Mouse (Mus musculus) forebrain, embryonic 16.5 days (tissue): Measurements from ENCODE around the gene Olfr374. TPM values are rescaled to one million over a fixed set of nuclear protein-coding genes. Genes with fewer than 3 reads are reported as not detected.
"Not testable (repeated sequence)": the region's sequence is repeated elsewhere in the genome, so short reads cannot be mapped to it uniquely, and the experiment has no call there.

Source experiments
- ATAC-seq: fragments of 200-750 bp; cut with Nextera tagmentation; 2 replicates; pipeline ENCODE4 v1.8.0; 2017; ENCODE audit warnings: mild to moderate bottlenecking, moderate library complexity
- H3K27ac ChIP-seq: fragments of 300-500 bp; sonication (generic); 2 replicates; pipeline ENCODE4 v1.5.1; 2014; ENCODE audit warnings: low read length, control low read depth
- H3K27me3 ChIP-seq: fragments of 300-500 bp; sonication (generic); replicated peaks from 2 replicates; pipeline ENCODE4 v1.6.1; 2014; ENCODE audit warnings: low read length; ENCODE audit not compliant: control insufficient read depth, insufficient read depth
- H3K36me3 ChIP-seq: fragments of 300-500 bp; sonication (generic); 2 replicates; pipeline ENCODE4 v1.6.1; 2014; ENCODE audit not compliant: control insufficient read depth, insufficient read depth
- H3K4me1 ChIP-seq: fragments of 300-500 bp; sonication (generic); replicated peaks from 2 replicates; pipeline ENCODE4 v1.6.1; 2014; ENCODE audit warnings: low read length; ENCODE audit not compliant: control insufficient read depth, insufficient read depth
- H3K4me2 ChIP-seq: fragments of 300-500 bp; sonication (generic); 2 replicates; pipeline ENCODE4 v1.6.1; 2014; ENCODE audit warnings: mild to moderate bottlenecking, low read length, control low read depth
- H3K4me3 ChIP-seq: fragments of 300-500 bp; sonication (generic); replicated peaks from 2 replicates; pipeline ENCODE4 v1.5.1; 2014; ENCODE audit warnings: mild to moderate bottlenecking, low read length, control low read depth
- H3K9ac ChIP-seq: fragments of 300-500 bp; sonication (generic); replicated peaks from 2 replicates; pipeline ENCODE4 v1.6.1; 2014; ENCODE audit warnings: low read depth, low read length, control low read depth
- H3K9me3 ChIP-seq: fragments of 300-500 bp; sonication (generic); 2 replicates; pipeline ENCODE4 v1.6.1; 2016; ENCODE audit warnings: low read length; ENCODE audit not compliant: control insufficient read depth
- WGBS: fragments of 180-500 bp; shearing (Covaris S2); extraction: QIAGEN DNeasy Blood & Tissue Kit; methylation state at CpG from one replicate; pipeline ENCODE4 v1.1.7; 2014; 5-methylcytosine and 5-hydroxymethylcytosine counted together
- polyA plus RNA-seq: library from polyadenylated mRNA; unstranded; fragments of >200 nt; fragmentation: Nextera tagmentation; extraction: Ambion mirVana; gene quantifications from 2 replicates; pipeline ENCODE4 v1.2.1, GENCODE M21; 2015

Olfr374 gene
- polyA plus RNA-seq, 1 experiment from 2014 or later = not detected

GRCm38 (mm10) chr8:72110876-72111275 lies 4.0 kb downstream of the Olfr374 start:
- Histone ChIP-seq H3K4me2 (no peak overlapping the region), H3K4me3 (no peak overlapping the region), H3K4me1 (no peaks in the 10 kb centered on the region), H3K27ac (no peak overlapping the region), H3K27me3 (no peaks in the 10 kb centered on the region), H3K9ac (no peak overlapping the region), H3K36me3 (no peaks in the 10 kb centered on the region), H3K9me3 (no peaks in the 10 kb centered on the region)
- 78% methylated on average over 6 of the region's 6 CpGs for WGBS
- no peak for ATAC-seq

- WGBS = 72% methylated on average over 3 of the region's 3 CpGs
- H3K9ac ChIP-seq = no peak overlapping the region
- no peak for ATAC-seq
- H3K27ac ChIP-seq = no peak overlapping the region
- no peak overlapping the region for H3K4me3 ChIP-seq
- H3K9me3 ChIP-seq = no peaks in the 10 kb centered on the region
- no peaks in the 10 kb centered on the region for H3K27me3 ChIP-seq
- H3K36me3 ChIP-seq = no peaks in the 10 kb centered on the region
- no peak overlapping the region for H3K4me2 ChIP-seq
- H3K4me1 ChIP-seq = no peaks in the 10 kb centered on the region
These were observed 5.6 kb downstream of the Olfr374 start for GRCm38 (mm10) chr8:72112486-72112885.

GRCm38 (mm10) chr8:72115202-72115601 lies 8.4 kb downstream of the Olfr374 start:
- Histone ChIP-seq H3K4me1 (no peaks in the 10 kb centered on the region), H3K4me2 (no peak overlapping the region), H3K36me3 (no peaks in the 10 kb centered on the region), H3K9ac (no peak overlapping the region), H3K9me3 (no peaks in the 10 kb centered on the region), H3K27ac (no peak overlapping the region), H3K27me3 (no peaks in the 10 kb centered on the region), H3K4me3 (no peak overlapping the region)
- 91% methylated on average over 2 of the region's 2 CpGs for WGBS
- no peak for ATAC-seq

- no peak overlapping the region for H3K27ac ChIP-seq
- no peaks in the 10 kb centered on the region for H3K27me3 ChIP-seq
- 43% methylated on average over 4 of the region's 4 CpGs for WGBS
- H3K4me1 ChIP-seq = no peaks in the 10 kb centered on the region
- H3K4me2 ChIP-seq = no peak overlapping the region
- H3K9me3 ChIP-seq = no peaks in the 10 kb centered on the region
- H3K36me3 ChIP-seq = no peaks in the 10 kb centered on the region
- H3K4me3 ChIP-seq = no peak overlapping the region
- H3K9ac ChIP-seq = no peak overlapping the region
- ATAC-seq = no peak
These were observed 11.8 kb downstream of the Olfr374 start for GRCm38 (mm10) chr8:72118616-72119015.

- H3K4me3 ChIP-seq, H3K9ac ChIP-seq, ATAC-seq, H3K9me3 ChIP-seq, H3K27ac ChIP-seq, H3K36me3 ChIP-seq, H3K4me2 ChIP-seq, H3K27me3 ChIP-seq, H3K4me1 ChIP-seq: not testable (repeated sequence)
- 68% methylated on average over 3 of the region's 3 CpGs for WGBS
These were observed 14.6 kb downstream of the Olfr374 start for GRCm38 (mm10) chr8:72121486-72121885.

GRCm38 (mm10) chr8:72121997-72122396 lies 15.2 kb downstream of the Olfr374 start:
- Histone ChIP-seq H3K27me3 (no peaks in the 10 kb centered on the region), H3K4me2 (no peak overlapping the region), H3K9ac (no peak overlapping the region), H3K4me3 (no peak overlapping the region), H3K9me3 (no peaks in the 10 kb centered on the region), H3K36me3 (no peaks in the 10 kb centered on the region), H3K4me1 (no peaks in the 10 kb centered on the region), H3K27ac (no peak overlapping the region)
- WGBS = 84% methylated on average over 1 of the region's 1 CpGs
- no peak for ATAC-seq

GRCm38 (mm10) chr8:72127834-72128233 lies 21.0 kb downstream of the Olfr374 start:
- H3K27ac ChIP-seq = no peak overlapping the region
- H3K4me3 ChIP-seq = no peak overlapping the region
- 78% methylated on average over 1 of the region's 1 CpGs for WGBS
- H3K4me2 ChIP-seq = no peak overlapping the region
- H3K27me3 ChIP-seq = no peaks in the 10 kb centered on the region
- H3K36me3 ChIP-seq = no peaks in the 10 kb centered on the region
- no peaks in the 10 kb centered on the region for H3K4me1 ChIP-seq
- no peaks in the 10 kb centered on the region for H3K9me3 ChIP-seq
- no peak for ATAC-seq
- no peak overlapping the region for H3K9ac ChIP-seq

GRCm38 (mm10) chr8:72131251-72131650 lies 24.4 kb downstream of the Olfr374 start:
- 87% methylated on average over 2 of the region's 2 CpGs for WGBS
- Histone ChIP-seq H3K4me1 (peaks cover 6% of the 10 kb centered on the region), H3K27me3 (no peaks in the 10 kb centered on the region), H3K27ac (no peak overlapping the region), H3K9ac (no peak overlapping the region), H3K9me3 (no peaks in the 10 kb centered on the region), H3K36me3 (no peaks in the 10 kb centered on the region), H3K4me3 (no peak overlapping the region), H3K4me2 (no peak overlapping the region)
- no peak for ATAC-seq

GRCm38 (mm10) chr8:72131901-72132300 lies 25.1 kb downstream of the Olfr374 start:
- no peak overlapping the region for H3K4me2 ChIP-seq
- H3K27ac ChIP-seq = no peak overlapping the region
- no peak overlapping the region for H3K4me3 ChIP-seq
- no peaks in the 10 kb centered on the region for H3K36me3 ChIP-seq
- no peak for ATAC-seq
- H3K27me3 ChIP-seq = no peaks in the 10 kb centered on the region
- 89% methylated on average over 2 of the region's 2 CpGs for WGBS
- no peak overlapping the region for H3K9ac ChIP-seq
- no peaks in the 10 kb centered on the region for H3K9me3 ChIP-seq
- H3K4me1 ChIP-seq = peaks cover 13% of the 10 kb centered on the region

GRCm38 (mm10) chr8:72132417-72132816 lies 25.6 kb downstream of the Olfr374 start:
- H3K4me3 ChIP-seq = no peak overlapping the region
- ATAC-seq = no peak
- no peak overlapping the region for H3K27ac ChIP-seq
- no peak overlapping the region for H3K9ac ChIP-seq
- H3K9me3 ChIP-seq = no peaks in the 10 kb centered on the region
- no peak overlapping the region for H3K4me2 ChIP-seq
- peaks cover 15% of the 10 kb centered on the region for H3K4me1 ChIP-seq
- H3K27me3 ChIP-seq = no peaks in the 10 kb centered on the region
- 81% methylated on average over 1 of the region's 1 CpGs for WGBS
- H3K36me3 ChIP-seq = no peaks in the 10 kb centered on the region
